Mouse (Mus musculus) cerebral cortex, adult 2 months (tissue): ENCODE data around the gene Kdm5a.

Experiments used
- WGBS: fragments of 180-500 bp; shearing (Covaris S2); methylation state at CpG from one replicate; pipeline ENCODE4 v1.1.7; 2018; 5-methylcytosine and 5-hydroxymethylcytosine counted together

The Kdm5a gene

DNA sequence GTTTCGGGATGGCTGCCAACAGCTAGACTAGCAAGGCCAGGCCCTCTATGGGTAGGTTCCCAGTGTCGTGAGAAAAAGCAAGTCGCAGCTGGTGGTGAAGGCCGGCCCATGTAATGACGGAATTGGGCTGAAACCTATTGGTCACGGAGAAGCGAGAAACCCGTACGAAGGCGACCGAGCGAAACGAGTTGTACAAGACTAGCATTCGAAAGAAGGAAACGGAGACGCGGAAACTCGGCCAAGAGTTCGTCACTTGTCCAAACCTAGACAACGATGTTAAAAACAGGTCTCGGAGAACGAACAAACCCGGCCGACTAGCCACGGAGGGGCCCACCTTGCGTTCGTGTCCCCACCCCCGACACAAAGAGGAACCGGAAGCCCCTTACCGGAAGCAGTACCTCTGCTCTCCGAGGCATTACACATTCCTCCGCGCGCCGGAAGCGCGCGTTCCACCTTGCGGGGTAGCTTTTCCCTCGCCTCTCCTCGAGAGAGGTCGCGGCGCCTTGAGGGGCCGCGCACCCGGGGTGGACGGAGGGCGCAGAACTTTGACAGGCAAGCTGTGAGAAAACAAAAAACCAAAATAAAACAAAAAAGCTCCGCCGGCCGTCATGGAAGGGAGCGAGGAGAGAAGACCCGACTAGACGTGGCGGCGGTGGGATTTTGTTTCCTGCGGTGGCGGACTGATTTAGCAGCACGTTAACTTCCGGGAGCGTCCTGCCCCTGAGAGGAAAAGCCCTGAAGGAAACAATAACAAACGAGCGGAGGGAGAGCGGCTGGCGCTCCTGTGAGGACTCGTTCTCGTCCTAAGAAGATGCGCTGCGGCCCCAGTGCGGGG is at the start of gene Kdm5a, which contains the start of gene Ccdc77:
Kdm5a (plus strand) TSS at position 437 of the 835 bp plus-strand sequence.
Ccdc77 (minus strand) TSS at position 687 of the 835 bp plus-strand sequence.
- under 1% methylated on average over 71 of the region's 71 CpGs for WGBS

DNA sequence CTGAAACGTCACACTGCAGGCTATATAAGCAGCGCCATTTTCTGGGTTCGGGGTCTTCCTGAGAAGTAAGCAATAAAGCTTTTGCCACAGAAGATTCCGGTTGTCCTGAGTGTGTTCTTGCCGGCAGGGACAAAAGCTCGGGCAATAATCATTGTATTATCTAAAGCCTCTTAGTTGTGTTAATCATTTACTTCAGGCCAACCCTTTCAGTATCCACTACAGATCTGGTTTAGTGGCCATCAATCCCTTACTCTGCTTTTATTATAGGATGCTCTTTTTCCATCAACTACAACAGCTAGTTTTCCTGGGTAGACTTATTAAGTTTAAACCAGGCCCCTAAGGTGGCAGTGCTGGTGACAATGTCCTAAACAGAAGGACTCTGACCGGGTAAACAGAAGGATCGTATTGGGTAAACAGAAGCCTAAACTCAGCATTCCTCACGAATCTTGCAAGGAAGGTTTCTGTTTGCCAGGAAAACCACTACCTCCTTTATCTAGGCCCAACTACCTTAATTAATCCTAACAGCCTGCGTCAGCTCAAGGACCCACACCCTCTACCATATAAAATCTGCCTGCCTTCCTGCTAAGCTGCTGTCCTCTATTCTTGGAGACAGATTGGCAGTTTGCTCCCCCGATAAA is 45.5 kb upstream of the Kdm5a start:
- 90% methylated on average over 11 of the region's 11 CpGs for WGBS

DNA sequence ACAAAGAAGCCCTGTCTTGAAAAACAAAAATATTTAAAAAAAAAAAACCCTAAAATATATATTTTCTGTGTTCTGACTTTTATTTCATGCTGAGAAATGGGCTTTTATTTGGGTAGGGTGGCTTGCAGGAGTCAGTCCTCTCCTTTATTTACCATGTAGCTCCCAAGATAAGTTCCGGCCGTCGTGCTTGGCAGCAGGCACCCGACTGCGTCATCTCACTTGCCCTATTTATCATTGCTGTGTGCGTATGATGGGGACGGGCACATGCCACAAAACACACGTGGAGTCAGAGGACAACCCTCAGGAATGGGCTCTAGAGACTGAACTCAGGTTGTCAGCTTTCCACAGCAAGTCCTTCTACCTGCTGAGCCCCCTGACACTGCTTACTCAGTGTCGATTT is 44.8 kb upstream of the Kdm5a start:
- WGBS: 92% methylated on average over 9 of the region's 9 CpGs

DNA sequence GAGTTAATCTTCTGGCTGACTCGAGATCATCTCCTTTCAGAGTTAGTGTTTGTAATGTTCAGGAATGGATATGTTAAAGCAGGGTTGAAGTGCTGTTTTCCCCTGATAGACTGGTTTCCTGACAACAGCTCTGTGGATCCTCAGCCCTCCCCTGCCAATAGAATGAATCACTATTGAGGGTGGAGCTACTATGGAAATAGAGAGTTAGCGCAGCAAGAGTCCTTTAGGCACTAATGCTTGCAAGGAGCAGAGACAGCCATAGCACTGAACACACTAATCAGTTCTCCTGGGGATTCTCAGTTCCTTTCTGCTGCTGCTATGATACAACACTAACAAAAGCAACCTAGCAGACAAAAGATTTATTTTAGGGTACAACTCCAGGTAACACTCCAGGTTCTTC is 43.6 kb upstream of the Kdm5a start:
- WGBS: 68% methylated on average over 2 of the region's 2 CpGs

DNA sequence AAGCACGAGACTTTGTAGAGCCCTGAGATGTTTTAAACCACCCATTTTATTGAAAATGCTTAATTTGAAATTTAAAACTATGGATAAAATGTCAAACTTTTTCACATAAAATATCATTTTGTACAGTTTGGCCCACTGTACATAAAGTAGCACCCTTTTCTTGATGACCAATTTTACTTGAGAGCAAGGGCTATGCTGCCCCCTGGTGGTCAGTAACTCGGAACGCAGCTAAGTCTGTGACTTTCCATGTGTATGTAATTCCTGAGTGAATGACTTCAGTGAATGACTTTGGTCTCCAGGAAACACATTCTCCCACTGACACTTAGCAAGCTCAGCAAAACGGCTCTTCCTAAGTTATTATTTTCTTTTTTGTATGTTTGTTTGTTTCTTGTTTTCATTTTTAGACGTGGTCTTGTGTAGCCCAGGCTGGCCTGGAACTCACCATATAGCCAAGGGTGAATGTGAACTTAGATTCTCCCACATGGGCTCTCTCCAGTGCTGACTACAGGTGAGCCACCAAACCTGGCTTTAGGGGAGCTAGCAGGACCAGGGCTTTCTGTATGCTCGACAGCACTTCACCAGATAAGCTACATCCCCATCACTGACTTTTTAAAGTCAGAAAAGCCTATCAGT is 39.5 kb upstream of the Kdm5a start:
- WGBS: 31% methylated on average over 6 of the region's 6 CpGs

DNA sequence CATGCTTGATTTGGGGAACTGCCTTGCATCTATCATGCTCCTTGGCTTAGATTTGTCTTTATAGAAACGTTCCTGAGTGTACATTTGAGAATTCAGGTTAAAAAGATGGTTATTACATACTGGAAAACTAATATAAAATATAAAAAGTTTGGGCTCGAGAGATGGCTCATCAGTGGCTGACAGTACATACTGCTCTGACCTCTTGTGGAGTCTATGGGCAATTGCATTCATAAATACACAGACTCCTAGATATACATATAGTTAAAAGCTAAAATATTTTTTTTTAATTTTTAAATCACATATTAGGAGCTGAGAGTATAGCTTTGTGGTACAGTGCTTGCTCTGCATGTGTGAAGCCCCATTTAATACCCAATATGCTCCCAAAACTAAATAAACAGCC is 31.6 kb upstream of the Kdm5a start:
- 71% methylated on average over 2 of the region's 2 CpGs for WGBS

DNA sequence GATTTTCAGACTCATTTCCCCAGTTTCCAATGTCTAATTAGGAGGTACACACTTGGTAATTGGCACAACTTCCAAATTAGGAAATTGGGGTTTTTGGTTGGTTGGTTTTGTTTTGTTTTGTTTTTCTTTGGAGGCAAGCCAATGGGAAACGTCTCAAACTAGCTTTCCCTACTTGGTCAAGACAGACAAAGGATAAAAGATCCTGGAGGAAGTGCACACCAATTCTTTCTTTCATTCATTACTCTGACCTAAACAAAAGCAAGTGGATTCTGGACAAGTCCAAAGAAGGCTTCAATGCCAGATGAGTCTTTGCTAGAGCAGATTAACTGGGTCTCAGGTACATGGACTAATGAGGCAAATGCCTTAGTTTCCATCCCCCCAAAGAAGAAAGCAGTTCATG is 19.9 kb upstream of the Kdm5a start:
- WGBS: 5% methylated on average over 1 of the region's 1 CpGs

DNA sequence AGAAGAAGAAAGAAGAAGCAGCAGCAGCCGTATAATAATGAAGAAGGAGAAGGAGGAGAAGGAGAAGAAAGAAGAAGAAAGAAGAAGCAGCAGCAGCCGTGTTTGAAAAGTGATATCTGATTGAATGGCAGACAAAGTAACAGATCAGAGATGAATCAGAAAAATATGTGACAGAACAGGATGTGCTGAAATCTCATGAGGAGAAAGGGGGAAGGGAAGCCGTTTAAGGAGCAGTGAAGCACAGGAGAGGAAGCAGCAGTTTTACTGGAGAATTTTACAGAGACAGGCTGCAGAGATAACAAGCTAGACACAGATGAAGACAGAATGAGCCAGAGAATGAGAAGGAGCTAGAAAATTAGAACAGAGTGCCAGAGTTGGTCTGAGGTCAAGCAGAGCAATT is 14.9 kb upstream of the Kdm5a start:
- WGBS: 88% methylated on average over 3 of the region's 3 CpGs

DNA sequence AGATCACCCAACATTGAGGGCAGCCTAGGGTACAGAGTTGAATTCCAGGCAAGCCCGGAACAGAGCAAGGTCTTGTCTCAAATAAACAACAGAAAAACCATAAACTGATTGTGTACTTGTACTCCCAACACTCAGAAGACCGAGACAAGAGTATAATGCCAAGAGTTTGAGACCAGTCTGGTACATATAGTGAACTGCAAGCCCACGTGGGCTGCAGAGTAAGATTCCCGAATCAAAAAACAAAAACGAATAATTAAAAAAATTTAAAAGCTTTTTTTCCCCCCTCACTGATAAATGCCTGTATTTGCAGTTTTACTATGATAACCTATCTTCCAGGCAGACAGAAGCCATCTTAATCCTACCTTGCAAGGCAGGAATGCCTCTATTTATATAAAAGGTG is 7.4 kb upstream of the Kdm5a start:
- 31% methylated on average over 5 of the region's 5 CpGs for WGBS

DNA sequence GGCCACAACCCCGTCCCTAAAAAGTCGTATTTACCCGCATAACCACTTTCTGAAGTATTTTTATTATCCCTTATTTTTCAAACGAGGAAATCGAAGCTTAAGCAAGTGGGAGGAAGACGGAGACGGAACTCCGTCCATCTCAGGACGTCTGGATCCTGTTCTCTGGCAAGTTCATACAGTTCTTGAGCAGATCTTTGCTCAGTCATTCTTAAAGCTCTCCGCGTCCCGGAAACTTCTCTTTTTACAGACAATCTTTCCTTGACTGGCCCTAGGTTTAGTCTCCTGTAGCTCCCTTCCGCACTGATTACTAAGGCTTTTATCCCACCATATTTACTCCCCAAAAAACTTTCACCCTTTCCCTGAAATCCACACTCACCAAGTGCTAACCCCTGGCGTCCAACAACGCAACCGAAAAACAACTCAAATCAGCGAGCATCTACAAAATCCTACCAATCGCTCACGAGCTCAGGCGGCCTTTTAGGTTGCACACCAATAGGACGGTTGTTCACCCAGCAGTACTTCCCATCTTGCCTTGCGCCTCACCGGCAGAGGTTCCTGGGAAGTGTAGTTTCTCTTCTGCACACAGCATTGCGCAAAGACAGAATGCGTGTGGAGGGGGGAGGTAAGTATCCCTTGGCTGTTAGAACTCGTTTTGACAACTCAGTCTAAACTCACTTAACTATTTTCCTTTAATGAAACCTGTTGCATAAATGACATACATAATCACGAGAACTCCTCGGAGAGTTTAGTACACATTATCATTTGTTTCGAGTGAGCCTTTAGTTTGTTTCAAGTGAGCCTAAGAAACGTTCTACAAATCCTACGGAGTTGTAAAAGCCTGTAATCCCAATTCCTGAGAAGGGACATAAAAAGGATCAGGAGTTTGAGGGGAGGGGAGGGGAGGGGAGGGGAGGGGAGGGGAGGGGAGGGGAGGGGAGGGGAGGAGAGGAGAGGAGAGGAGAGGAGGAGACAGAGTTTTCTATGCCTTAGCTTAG is 6.7 kb upstream of the Kdm5a start:
- WGBS: under 1% methylated on average over 31 of the region's 31 CpGs

DNA sequence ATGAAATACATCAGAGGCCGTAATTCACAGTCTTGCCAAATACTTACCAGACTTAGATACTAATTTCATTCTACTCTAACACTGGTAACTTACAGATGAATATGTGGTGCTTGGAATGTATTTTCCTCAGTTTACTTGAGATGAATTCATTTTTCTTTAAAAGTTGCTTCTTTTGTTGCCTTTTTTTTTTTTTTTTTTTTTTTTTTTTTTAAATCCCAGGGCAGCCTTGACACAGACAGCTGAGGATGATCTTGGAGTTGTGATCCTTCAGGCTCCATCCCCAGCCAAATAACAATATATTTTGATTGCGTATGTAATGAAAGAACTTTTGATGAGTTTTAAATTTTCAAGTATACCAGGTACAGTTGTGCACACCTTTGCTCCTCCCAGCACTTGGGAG is 1.8 kb upstream of the Kdm5a start:
- WGBS: 99% methylated on average over 2 of the region's 2 CpGs

DNA sequence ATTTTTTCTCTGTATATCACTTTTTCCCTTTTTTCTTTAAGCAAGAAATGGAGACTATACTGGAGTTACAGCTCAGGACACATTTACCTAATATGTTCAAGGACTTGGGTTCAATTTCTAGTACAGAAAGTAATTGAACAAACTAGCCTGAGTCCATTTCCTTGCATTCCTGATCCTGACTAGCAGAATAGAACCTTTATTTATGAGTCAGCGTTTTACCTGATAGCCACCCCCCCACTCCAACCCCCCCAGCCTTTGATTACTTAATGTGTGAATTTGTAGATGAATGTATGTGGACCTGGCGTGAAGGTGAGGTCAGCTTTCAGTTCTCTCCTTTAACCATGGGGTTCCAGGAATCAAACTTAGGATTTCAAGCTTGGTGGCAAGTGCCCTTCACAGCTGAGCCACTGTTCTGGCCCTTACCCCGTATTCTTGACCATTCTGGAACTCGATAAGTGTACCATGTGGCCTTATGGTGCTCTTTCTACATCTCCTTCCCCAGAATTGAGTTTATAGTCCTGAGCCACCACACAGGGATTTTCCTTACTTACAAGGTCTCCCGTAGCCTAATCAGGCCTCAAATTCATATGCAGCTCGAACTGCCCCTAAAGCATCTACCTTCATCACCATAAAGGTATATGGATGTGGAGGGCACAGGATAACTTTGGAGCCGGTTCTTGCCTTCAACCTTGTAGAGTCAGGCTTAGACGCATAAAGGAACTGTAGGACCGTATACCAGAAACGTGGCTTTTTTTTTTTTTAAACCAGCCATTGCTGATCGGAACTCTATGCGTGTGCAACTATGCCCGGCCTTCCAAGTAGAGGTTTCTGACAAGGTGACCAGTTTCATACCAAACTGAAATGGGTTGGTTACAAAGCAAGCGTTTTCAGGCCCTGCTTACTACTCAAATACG is 893 bp upstream of the Kdm5a start:
- WGBS: 21% methylated on average over 15 of the region's 15 CpGs

DNA sequence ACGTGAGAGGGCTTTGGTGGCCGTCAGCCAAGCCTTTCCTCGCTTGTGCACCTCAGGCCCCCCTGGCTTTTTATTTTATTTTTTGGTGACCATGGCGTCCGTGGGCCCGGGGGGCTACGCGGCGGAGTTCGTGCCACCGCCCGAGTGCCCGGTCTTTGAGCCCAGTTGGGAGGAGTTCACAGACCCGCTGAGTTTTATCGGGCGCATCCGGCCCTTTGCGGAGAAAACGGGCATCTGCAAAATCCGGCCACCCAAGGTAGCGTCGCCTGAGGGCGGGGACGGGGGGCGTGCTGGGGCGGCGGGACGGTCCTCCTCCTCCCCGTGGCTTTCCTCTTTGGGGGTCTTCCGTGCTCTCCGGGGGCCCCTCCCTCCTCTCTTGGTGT is 590 bp downstream of the Kdm5a start:
- under 1% methylated on average over 31 of the region's 31 CpGs for WGBS

DNA sequence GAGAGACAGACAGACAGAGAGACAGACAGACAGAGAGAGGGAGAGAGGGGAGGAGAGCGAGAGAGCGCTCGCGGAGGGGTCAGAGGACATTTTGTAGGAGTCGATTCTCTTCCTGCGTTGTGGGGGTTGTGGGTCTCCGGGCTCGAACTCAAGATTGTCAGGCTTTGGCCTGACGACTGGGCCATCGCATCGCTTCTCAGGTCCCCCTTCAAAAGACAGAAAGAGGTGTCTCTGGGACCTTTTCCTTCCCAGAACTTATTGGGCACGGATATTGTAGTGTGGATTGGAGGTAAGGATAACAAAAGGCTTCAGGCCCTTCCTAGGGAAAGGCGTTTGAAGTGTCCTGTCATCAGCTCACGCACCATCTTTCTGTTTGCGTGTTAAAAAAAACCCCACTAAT is 1.1 kb downstream of the Kdm5a start:
- 2% methylated on average over 15 of the region's 15 CpGs for WGBS

DNA sequence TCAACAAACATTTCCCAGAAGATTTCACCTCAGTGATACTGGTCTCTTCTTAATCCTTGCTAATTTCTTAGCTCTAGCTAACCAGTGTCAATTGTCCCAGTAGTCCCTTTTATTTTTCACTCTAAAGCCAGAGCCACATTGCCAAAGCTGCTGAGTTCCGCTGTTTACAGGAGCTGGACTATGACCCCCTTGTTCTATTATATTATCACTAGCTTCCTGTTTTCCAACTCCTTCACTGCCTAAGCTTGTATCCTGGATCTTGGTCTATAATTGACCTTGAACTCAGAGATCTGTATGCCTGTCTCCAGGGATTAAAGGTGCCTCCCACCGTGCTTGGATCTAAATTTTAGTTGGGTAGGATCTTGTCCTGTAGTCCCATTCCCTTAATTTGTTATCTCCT is 12.8 kb downstream of the Kdm5a start:
- 82% methylated on average over 2 of the region's 2 CpGs for WGBS

DNA sequence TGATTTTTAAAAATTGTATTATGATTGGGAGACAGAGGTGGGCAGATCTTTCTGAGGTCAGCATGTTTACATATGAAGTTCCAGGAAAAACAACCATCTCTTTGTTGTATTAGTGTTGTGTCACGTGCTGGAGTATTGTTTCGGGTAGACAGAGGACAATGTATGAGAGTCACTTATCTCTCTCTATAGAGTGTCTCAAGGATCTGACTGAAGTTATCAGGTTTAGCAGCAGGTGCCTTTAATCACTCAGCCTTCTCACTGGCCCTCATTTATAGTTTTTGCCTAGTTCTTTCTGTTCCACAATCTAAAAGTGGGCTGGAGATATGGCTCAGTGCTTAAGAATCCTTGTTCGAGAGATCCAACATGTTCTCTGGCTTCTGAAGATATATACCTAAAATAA is 26.1 kb downstream of the Kdm5a start:
- WGBS: 70% methylated on average over 3 of the region's 3 CpGs

DNA sequence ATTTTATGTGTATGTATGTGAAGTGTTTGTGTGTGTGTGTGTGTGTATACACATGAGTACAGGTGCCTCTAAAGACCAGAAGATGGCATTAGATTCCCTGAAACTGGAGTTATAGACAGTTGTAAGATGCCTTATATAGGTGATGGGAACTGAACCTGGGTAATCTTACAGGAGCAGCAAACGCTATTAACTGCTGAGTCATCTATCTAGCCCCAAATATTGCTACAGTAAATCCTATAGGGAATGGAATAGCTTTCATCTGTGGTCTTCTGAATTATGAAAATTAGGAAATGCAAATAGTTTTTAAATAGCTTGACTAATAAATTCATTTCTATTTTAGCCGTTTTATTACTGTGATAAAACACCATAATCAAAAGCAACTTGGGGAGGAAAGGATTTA is 28.9 kb downstream of the Kdm5a start:
- 99% methylated on average over 2 of the region's 2 CpGs for WGBS

DNA sequence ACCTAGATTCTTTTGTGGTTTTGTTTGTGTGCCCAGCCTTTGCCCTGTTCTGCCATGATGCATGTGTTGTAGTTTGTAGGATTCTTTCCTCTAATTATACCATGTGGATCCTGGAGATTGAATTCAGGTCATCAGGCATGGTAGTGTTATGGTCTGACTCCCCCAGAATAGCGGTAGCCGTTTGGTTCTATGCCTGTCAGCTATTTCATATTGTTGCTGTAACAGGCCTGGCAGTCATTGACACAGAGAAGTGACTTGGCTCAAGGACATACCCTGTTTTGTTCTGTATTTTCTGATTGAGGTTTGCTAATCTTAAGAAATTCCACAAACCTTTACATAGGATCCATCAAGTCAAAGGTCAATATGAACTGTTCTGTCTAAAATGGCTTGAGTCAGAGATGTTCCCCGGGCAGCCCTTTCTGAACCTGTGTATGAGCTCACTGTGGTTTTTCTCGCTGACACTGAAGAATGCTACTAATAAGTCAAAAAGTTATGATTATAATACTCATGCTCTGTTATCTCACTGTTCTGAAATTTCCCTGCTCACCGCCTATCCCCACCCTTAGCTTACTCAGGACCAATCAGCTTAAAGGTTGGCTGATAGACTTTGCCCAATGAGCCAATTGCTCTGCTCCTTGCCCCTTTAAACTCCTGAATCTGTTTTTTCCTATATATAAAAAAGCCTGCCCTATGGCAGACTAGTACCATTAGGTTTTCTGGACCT is 31.9 kb downstream of the Kdm5a start:
- 87% methylated on average over 5 of the region's 5 CpGs for WGBS

DNA sequence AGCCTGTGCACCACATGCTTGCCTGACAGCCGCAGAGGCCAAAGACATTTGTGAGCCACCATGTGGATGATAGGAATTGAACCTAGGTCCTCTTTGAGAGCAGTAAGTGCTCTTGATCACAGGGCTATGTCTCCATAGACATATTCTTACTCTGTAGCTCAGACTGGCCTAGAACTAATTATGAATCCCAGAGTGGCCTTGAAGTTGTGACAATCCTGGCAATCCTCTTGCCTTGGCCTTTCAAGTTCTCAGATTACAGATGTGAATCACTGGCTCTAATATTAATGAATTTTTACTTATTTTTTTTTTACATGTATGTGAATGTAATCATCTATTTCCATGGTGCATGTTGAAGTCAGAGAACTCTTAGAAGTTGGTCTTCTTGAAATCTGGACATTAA is 40.0 kb downstream of the Kdm5a start:
- WGBS: 91% methylated on average over 1 of the region's 1 CpGs

DNA sequence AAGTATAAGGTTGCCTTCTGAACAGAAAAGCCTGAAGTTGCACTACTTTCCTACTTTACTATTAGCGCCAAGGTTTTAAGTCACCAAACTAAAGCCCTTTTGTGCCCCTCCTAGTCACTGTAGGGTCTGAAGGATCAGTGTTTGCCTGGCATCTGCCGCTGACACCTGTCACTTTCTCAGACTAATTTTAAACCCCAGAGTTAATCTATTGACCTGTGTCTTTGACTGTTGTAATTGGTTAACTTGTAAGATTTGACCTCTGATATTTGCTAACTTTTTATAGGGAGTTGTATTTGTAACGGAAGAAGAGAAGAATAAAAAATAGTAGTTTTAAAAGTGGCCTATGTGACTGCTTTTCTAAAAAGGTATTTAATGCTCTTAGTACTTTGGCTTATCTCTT is 74.2 kb downstream of the Kdm5a start:
- 91% methylated on average over 3 of the region's 3 CpGs for WGBS
